Mouse (Mus musculus) adrenal gland, adult (tissue): Measurements from ENCODE around the gene Asap3.

Experiments
- DNase-seq, 2 experiments: peaks; one replicate each; pipeline ENCODE4 v3.0.0; 2022 to 2023; ENCODE audit warnings: low spot score in 1 of 2; ENCODE audit not compliant: inconsistent age in 2 of 2

Asap3 gene

DNA sequence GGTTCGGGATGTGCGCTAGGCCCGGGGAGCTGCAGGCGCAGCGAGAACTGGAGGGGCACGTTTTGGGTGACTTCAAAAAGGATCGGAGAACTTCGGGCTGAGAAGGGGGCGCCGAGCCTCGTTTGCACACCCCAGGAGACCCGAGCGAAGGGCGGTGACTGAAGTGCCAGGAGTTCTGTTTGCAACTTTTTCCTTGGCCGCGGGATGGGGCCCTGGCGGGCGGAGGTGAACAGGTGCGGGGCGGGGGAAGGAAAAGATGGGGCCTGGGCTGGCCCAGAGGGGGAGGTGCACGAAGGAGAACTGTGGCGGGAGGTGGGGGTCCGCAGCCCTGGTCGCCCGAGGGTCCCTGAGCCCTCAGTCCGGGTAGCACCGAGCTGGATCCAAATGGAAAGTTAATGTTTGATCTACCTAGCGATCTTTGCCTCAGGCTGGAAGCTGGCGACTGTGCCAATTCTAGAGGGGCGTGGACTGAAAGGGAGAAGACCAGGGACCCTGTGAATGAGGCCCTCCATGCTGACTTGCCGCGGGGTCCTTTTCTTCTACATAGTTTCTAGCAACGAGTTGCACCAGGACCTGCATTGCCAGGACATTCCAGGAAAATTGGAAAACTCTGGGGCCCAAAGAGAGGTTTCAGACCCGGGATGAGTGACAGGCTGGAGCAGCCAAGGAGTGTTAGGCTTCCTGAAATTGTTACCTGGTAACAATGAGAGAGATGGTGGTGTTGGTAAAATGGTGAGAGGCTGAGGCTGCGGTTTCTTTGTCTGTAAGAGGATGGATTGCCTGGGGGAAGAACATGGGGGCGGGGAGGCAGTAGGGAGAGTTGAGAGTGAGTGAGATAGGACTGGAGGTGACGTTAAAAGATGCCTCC is 42.5 kb downstream of the Asap3 start:
- DNase-seq, result no peak

DNA sequence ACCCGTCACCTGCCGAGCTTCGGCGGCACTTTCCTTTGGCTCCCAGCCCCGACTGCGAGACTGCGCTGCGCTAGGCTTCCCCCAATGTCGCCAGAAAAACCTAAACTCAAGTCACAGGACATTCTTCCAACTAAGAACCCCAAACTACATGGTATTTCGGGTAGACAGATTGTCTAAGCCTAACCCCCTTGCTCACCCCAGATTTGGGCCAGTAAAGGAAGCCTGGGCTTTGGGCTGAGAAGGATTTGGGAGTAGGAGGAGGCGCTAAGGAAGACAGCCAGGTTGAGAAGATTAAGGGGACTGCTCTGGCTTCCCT is 43.1 kb downstream of the Asap3 start:
- DNase-seq, result no peak

DNA sequence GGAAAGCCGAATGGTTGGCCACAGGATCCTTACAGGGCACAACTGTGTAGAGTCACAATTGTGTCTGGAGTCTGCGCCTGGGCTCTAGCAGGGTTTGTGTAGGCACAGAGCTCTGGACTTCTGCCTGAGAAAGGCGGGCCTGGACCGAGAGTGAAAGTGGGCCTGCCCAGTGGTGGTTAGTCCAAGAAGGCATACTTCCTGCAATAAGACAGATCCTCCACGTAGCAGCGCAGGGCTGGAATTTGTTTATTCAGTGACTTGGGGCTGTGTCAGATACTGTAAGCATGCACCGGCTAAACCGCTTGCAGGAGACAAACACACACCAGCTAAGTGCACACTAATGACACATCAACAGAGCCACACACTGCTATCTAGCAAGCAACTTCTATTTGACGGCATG is 43.6 kb downstream of the Asap3 start:
- peak in 1 of 2 experiments; percentile 41 for DNase-seq

DNA sequence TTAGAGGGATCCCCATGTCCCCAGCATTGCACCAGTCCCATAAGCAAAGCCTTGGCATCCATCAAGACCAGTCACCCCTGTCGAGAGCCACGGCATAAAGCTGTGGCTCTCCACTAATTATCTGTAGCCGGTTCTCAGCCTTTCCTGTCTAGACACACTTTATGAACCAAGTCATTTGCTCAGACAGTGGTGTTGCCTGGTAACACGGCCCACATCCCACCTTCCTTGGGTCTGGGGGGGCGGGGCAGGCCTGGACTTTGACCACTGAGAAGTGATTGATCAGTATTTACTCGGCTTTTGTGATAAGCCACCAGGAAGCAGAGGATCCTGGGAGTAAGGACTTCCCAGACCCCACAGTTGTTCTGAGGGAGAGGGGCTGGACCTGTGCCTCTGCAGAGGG is 49.8 kb downstream of the Asap3 start:
- DNase-seq, result no peak

DNA sequence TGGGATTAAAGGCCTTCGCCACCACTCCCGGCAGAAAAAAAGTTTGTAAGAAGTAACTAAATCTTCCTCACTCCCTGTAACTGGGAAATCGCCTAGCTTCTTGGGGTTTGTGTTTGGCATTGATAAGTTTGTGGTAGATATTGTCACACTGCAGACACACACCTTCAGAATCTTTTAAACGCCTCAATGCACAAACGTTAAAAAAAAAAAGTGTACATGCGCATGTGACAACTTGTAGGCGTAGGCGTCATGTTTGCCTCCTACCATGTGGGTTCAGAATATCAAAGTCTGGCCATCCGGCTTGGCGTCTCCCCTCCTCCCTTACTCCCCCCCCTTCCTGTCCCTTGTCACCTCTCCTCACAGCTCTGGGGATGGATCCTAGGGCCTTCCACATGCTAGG is 50.5 kb downstream of the Asap3 start:
- DNase-seq, result no peak

DNA sequence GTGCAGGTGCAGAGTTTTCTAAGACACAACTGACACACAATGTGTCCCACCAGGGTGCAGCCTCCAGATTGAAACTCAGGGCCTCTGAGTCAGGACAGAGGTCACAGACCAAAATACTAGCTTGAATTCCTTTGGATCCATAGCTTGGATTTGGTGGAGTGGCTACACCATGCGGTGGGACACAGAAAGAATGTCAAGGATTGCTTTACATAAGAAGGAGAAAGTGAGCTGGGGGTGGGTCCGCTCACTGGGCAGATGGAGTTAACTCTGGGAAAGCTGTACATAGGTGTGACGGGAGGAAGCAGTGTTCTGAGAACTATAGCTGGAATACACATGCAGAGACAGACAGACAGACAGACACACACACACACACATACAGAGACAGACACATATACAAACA is 53.8 kb downstream of the Asap3 start:
- no peak for DNase-seq

DNA sequence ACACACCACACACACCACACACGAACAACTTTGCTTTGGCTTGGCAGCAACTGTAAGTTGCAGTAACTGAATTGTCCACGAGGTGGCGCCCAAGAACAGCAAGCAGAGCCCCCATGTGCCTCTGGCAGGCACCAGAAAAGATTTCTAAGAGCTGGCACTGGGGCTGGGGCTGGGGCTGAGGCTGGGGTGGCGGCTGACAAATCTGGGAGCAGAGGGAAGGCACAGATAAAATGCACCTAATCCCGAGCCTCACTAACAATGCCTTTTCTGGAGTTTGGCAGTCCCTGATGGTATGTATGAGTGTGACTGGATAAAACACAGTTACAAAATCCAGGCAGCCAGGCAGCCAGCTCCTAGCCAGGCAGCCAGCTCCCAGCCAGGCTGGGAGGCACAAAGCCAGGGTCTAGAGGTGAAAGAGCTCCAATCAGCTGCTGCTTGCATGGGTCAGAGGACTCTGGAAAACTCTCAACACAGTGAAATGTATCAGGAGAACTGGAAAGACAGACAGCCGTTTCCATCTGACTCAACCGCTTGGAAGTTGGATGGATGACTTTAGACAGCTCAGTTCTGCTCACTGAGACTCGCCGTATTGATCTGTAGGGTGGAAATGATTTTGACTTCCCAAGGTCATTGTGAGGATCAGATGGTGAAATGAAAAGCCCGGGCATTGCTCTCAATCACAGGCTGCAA is 54.5 kb downstream of the Asap3 start:
- peak; percentile 72 to 91 for DNase-seq

DNA sequence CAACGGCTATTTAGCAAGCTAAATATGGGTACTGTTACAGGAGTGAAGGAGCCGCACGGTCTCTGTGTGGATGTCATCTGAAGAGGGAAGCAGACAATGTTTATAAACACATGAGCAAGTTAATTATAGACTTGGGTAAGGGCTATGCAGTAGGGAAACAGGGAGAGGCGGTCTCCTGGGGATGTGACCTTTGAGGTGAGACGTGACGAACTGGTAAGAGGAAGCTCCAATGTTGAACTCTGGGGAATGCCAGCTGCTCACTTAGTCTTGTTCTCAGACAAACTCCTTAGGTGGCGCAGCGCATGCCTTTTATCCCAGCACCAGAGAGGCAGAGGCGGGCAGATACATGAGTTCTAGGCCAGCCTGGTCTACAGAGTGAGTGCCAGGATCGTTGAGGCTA is 55.7 kb downstream of the Asap3 start:
- DNase-seq, result no peak

DNA sequence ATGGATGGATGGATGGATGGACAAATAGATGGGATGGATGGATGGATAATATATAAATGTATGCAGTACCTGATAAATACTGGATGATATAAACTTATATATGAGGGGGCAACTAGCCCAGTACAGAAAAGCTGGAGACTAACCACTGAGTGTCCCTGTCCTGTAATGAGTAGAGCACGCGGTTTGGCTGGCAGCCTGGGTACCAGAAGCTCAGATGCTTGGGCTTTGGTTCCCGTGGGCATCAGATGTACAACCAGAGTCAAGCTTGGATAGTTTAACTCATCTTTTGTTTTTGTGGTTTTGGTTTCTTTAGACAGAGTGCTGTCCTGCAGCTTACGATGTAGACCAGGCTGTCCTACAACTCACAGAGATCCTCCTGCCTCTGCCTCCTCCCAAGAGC is 57.4 kb downstream of the Asap3 start:
- no peak for DNase-seq

DNA sequence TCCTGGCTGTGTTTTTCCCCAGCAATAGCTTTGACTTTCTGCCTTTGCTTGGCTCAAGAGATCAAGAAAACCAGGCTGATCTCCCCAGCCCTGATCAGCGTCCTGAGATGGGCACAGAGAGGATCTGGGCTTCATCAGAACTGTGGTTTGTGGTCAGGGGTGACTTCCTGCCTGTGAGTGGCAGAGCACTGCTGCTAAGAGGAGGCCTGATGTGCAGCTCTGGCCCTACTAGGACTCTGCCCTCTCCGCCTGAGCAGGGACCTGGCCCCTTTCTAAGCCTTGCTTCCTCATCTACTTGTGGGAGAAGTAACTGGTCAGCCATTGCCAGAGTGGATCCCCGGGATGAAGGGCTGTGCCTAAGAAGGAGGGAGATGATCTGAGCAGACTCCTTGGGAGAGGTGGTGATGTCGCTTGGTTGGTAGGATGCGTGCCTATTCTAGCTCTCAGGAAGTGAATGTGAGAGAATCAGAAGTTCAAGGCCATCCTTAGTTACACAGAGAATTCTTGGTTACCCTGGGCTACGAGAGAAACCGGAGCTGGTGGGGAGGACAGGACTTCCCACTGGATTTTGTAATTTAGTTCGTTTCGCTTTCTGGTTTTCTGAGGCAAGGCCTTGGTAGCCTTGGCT is 60.7 kb downstream of the Asap3 start:
- peak in 1 of 2 experiments; percentile 44 for DNase-seq

DNA sequence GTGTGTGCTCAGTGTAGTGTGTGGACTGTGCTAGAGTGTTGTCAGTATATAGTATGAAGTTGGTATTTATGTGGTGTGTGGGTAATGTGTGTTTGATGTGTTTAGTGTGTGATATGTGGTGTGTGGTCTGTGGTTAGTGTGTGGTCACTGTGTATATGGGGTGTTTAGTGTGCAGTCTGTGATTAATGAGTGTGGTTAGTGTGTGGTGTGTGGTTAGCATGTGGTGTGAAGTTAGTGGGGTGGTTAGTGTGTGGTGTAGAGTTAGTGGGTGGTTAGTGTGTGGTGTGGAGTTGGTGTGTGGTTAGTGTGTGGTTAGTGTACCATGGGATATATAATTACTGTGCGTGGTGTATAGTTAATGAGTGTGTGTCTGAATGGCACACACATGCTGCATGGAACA is 62.7 kb downstream of the Asap3 start:
- no peak for DNase-seq

DNA sequence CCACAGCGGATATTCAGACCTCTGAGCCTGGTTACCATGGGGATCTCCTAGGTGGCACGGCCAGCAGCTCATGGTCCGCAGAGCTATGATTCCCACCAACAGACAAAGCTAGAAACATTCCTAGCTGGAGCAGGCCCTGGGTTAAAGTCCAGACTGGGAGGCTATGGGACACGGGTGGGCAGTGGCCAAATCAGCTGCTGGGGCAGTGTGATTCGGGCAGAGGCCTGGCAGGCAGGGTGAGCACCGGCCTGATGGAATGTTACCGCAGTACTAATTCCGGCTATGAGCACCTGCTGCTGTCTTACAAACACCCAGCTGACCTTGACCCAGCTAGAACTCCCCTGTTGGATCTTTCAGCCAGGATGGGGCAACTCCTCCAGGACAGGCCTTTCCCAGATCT is 64.5 kb downstream of the Asap3 start:
- DNase-seq, result no peak

DNA sequence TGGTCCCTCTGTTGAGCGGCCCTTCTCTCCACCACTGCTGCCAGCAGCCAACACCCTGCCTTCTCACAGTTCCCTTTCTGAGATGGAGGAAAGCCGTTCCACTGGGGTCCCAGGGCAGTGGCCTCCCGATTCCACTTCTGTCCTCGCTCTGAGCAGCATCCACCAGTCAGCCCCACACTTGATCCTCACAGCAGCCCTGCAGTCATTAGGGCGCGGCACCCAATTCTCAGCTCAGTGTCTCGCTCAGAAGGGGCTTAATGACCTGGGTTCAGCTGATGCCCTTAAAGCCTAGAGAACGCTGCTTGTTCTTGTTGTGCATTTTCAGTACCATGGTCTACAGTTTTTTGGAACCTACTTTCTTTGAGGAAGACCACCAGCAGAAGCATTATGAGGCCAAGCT is 74.9 kb downstream of the Asap3 start:
- no peak for DNase-seq

DNA sequence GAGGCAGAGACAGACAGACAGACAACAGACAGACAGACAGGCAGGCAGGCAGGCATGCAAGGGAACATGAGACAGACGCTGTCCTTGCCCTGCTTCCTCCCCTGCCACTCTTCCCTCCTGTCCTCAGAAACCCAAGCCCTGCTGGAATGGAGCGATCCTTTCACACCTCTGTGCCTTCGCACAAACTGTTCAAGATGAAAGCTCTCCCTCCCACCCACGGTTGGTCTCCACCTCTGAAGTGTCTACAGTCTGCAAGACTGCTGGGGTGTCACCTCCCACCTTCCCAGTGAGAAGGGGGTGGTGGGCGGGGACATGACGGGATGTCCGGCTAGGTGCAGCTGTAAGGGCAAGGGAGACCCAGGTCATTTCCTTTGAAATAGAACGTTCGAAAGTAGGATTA is 75.4 kb downstream of the Asap3 start:
- no peak for DNase-seq

DNA sequence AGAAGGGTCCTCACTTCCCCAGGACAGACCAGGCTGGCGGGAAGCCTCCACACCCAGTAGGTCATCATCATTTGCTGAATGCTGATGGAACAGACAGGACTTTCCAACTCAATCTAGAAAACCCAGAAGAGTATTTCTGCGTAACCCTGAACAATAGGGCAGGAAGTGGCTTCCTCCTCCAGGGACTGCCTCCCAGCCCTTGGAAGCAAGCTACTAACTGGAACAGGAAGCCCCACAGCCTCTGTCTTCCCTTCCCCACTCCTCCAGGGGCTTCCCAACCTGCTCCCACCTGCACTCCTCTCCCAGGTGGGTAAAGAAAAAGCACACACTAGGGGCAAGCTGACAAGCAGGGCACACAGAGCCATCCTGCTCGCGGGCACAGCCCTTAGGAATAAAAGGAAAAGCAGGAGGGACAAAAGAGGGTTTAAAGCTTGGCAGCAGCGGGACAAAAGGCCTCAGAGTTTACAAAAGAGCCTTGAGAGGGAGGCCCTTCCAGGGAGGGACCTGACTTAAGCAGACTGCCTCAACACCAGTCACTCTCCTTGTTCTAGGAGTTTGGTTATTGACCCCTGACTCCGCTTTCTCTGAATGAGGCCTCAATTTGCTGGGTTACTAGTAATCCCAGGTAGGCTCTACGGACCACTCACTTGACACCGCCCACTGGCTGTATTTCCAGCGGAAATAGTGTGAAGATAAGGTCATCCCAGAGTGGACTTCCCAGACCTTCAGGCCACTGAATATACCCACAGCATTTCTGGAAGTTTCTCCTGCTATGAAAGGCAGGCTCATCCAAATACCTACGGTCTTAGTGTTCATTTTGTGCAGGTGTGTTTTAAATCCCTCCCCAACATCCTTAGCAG is 76.7 kb downstream of the Asap3 start:
- no peak for DNase-seq

DNA sequence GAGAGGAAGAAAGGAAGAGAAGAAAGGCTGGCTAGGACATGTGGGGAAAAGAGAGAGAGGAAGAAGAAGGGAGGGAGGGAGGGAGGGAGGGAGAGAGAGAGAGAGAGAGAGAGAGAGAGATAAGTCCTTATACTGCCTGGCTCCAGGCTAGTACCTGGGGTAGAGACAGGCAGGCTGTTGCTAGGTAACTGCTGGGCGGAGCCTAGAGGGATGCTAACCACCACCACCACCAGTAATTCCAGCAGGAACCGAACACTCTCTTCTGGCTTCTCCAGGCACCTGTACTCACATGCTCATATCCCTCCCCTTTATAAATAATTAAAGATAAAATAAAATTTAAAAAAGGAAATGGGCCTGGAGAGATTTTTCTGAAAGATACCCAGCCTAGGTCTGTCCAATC is 77.6 kb downstream of the Asap3 start:
- no peak for DNase-seq

DNA sequence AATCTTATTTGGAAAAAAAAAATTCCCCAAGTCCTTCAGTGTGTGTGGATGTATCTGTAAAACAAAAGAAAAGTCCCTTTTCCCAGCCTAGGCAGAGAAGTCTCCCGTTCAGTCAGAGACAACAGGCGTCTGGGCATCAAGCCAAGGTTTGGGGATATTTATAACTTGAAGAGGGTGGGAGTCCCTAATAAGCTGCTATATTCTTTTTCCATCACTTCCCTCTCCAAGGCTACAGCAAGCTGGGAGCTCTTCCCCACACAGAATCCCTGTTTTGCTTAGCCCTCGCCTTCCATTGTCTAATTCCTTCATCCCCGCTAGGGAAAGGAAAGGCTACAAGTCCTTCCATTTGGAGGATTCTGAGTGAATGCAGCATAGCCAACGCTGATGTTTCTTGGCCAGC is 78.3 kb downstream of the Asap3 start, which contains the start of gene Zfp46:
Zfp46 (plus strand) TSS at position 229 of the 400 bp plus-strand sequence.
- peak; percentile 70 to 90 for DNase-seq

DNA sequence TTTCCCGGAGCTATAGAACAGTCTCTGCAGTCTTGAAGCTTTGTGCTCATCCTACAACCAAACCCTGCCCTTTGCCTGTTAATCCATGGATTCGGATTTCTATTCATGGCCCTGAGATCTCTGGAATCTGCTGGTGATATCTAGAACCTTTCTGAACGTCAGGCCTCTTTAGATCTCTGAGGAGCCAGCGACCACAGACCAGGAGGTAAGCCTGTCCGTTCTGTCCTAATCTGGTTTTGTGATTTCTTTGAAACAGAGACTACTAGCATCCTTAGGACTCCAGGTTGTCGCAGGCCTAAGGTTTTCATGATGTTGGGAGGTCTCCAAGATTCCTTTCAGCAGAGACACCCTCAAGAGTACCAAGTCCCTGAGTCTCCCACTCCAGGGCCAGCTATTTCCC is 78.7 kb downstream of the Asap3 start:
- peak; percentile 37 to 77 for DNase-seq

DNA sequence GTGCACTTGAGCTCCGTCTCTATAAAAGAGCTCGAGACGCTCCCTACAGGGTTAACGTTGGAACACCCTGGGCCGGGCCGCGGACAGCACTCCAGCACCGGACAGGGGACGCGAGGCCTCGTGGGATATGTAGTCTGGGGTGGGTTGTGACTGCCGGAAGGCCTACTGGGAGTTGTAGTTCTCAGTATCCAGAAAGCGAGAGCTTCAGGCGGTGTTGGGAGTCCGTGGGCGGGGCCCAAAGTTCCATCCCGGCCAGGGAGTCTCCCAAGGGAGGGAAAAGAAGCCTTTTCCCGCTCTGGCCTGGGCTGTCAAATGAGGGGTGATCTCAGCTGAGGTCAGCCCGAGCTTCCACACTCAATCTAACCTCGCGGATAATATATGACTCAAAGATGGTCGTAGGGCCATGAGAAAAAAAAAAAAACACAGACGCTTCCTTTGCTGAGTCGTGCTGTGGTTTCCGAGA is 79.2 kb downstream of the Asap3 start:
- peak; percentile 97 to 98 for DNase-seq

DNA sequence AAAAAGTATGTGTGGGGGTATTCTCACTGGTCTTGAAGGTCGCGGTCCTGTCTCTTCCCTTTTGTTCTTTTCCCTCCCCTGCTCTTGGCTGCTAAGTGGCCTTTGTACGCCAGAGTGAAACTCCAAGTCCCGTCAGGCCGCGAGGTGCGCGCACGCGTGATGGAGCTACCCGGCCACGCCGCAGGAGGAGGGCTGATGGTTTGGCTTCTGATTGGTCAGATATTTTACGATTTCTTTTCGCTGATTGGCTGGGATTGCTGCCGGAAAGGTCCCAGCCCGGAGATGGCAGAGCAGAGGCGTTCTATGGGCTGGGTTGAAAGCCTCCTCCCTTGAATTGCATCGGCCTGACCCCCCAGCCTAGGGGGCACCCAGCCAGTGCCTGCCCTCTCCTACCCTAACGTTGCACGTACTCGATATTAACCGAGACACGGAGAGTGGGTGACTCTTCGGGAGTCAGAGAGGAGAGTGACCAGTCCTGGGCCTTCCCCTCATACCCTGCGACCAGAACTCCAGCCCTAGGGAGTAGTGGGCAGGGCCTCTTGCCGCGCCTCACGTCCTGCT is 79.7 kb downstream of the Asap3 start:
- peak; percentile 97 to 98 for DNase-seq
